Mouse (Mus musculus): ENCODE results near the gene Cd163l1.

- TF ChIP-seq CTCF (IDR thresholded peaks at IDR 0.05; ENCODE audit: borderline replicate concordance, extremely low read depth, insufficient read depth, insufficient read length) (no peak), POLR2A (IDR thresholded peaks at IDR 0.05; ENCODE audit: borderline replicate concordance, extremely low read depth, insufficient read depth, insufficient read length, poor library complexity, severe bottlenecking) (no peak)
Measured at GRCm38 (mm10) chr7:140231026-140231425, 13.0 kb downstream of the Cd163l1 start.
